Mouse (Mus musculus) lung, adult 2 months (tissue): ENCODE measurements at regions not wholly inside any gene's neighbourhood (a gene's known extent, or its start where the extent isn't known, plus 50 kb on each side); places are given as distances from the start of the nearest gene placed in this dataset.

ENCODE experiments used
- CTCF ChIP-seq: fragments of 200-500 bp; IDR thresholded peaks from 2 replicates; pipeline ENCODE4 v1.5.1; 2011; ENCODE audit warnings: mild to moderate bottlenecking, low read length, control low read depth; ENCODE audit not compliant: insufficient read depth
- POLR2A ChIP-seq: fragments of 200-500 bp; IDR thresholded peaks from 2 replicates; pipeline ENCODE4 v1.6.1; 2011; ENCODE audit warnings: low read depth, mild to moderate bottlenecking, control low read depth, low read length, borderline replicate concordance; ENCODE audit errors: extremely low read depth

DNA sequence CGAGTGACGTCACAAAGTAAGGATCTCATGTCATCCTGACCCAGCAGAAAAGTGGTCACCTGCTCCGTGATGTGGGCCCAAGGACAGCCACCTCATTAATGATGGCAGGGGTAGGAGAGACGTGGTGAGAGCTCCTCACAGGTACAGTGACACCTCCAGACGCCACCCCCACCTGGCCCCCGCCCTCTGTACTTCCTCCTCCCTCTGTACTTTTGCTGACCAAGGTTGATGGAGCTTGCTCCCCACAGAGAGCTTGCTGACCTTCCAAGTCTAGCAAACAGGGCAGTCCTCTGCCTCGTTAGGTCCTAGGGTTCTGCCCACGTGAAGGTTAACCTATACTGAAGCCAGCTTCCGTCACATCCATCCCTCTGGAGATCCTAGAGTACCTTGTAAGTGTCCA, 137.4 kb upstream of the 1600014C23Rik start:
- TF ChIP-seq CTCF (no peak), POLR2A (no peak)
